Mouse (Mus musculus) megakaryocyte, embryonic 14.5 days (primary cell): ENCODE results near the gene Gm48551.

ENCODE experiments used
- FLI1 ChIP-seq: IDR thresholded peaks from 2 replicates; pipeline ENCODE4 v1.6.1; 2012; ENCODE audit warnings: low read length, inconsistent platforms, mixed read lengths
- GATA1 ChIP-seq: IDR thresholded peaks from 3 replicates; pipeline ENCODE4 v1.6.1; 2012; ENCODE audit warnings: mixed read lengths, low read length, inconsistent platforms, borderline replicate concordance

DNA sequence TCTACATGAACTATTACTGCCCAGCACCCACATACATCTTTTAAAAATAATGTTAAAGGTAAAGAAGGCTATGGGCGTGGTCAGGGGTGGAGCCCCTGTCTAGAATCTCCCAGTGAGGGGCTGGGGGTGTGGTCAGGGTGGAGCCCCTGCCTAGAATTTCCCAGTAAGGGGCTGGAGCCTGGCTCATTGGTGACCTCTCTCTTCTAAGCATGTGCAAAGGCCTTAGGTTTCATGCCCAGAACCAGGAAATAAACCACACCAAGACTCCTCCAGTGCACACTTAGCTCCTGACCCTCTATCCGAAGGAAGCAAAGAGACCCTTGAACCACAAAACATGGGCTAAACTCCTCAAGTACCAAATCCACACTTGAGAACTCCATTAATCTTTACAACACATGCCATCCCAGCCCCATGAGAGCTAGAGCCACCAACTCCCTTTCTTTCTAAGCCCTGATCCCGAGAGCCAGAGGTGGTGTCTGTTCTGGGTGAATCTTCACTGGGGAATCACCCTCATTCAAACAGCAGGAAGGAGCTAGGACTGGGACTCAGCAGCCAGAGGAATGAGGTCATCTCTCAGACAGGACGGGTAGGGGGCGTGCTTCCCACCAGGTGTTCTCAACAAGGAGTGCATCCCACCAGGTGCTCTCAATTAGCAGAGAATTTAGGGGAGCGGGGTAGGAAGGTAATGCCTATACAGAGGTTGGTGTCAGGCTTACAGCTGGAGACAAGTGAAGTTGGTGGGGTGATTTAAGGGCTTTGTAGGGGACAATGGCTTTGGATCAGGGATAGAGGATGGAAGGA lies 7.5 kb upstream of the Gm48551 start:
- TF ChIP-seq GATA1 = no peak
- TF ChIP-seq FLI1 = no peak
